Mouse (Mus musculus): ENCODE measurements around the gene Slc3a1.

DNA sequence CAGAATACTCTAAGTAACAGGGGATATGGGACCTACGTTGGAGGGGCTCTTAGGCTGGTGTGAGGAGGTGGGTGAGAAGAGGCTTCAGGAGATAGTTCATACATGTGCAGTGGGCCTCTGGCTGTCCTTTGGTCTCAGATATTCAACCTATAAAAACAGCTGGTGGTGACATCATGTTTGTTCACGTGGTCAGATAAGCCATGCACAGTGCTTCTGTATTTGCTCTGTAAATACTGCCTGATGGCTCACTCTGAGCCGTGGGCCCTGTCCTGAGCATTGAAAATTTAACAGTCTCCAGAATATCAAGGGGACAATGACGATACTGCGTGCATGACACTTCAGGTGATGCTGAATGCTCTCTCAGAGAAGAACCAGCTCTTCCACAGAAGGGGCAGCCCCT is 9.7 kb downstream of the Slc3a1 start:
- TF ChIP-seq CTCF (IDR thresholded peaks at IDR 0.05; ENCODE audit: insufficient read depth, low read length) (no peak), POLR2A (IDR thresholded peaks at IDR 0.05; ENCODE audit: borderline replicate concordance, extremely low read depth, low read depth, low read length) (no peak)
